Mouse (Mus musculus): ENCODE data around the gene Sec63. TPM values are rescaled to one million over a fixed set of nuclear protein-coding genes. Genes with fewer than 3 reads are reported as not detected.

Gene Sec63
- total RNA-seq, 2 experiments from 2014 or later = 46.2 to 62.8 TPM

DNA sequence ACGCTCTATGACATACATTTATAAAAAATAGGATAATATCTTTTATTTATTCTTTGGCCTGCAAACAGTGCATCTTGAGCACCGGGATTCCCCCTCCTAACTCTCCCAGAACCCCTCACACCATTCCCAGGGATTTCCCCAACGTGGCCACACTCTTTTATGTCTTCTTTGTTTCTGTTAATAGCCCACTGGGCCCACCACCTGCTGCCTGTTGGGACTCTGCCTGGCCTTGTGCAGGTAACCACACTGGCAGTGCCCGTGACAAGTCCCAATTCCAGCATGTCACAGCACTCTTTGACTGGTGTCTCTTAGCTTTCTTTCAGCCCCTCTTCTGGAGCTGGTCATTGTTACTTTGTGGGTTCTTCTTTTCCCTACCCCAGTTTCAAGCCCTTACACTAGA lies 93.5 kb downstream of the Sec63 start:
- DNase-seq (ENCODE audit: extremely low spot score in 1 of 2, low spot score in 2 of 2) = no peak
- TF ChIP-seq CTCF (IDR thresholded peaks at IDR 0.05) = no peak
- Histone ChIP-seq H3K27ac (no peak overlapping the region), H3K4me3 (no peak overlapping the region)
- intact Hi-C loops (cut with DNase I) = no loop called here

DNA sequence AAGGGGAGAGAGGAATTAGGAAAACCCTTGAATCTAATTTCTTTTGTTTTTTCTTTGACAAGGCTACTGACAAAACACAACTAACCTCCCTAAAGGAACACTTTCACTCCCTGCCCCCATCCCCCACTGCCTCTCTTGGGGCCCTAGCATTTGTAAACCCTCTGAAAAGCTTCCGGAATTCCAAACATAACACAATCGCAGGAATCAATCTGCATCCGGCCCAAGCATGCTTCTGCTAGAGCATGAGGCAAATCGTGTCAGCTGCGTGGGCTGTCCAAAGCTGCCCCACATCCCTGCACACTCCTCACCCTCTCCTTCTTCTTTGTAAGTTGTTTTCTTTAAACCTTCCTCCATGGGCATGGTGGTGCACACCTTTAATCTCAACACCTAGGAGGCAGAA lies 94.0 kb downstream of the Sec63 start:
- intact Hi-C loops (cut with DNase I) = no loop called here
- TF ChIP-seq CTCF (IDR thresholded peaks at IDR 0.05) = no peak
- DNase-seq (ENCODE audit: extremely low spot score in 1 of 2, low spot score in 2 of 2) = no peak

DNA sequence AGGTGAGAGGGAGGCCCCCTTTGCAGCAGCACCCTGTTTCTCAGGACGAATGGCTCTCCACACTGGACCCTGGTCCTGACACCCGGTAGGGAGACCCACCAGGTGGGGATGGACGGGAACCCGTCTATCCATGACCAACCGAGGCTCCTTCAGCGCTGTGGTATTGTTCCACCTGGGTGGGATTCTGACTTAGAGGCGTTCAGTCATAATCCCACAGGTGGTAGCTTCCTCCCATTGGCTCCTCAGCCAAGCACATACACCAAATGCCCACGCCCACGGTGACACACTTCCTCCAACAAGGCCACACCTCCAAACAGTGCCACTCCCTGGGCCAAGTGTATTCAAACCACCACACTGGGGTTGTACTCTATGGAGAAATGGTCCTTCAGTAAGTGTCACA lies 95.3 kb downstream of the Sec63 start:
- no peak for TF ChIP-seq CTCF (IDR thresholded peaks at IDR 0.05)
- Histone ChIP-seq H3K27ac (no peak overlapping the region), H3K4me3 (no peak overlapping the region)
- intact Hi-C loops (cut with DNase I) = no loop called here
- DNase-seq (ENCODE audit: extremely low spot score in 1 of 2, low spot score in 2 of 2) = no peak

More for the DNA sequence above, 94.0 kb downstream of the Sec63 start:
- H3K4me3 ChIP-seq = no peak overlapping the region
- H3K27ac ChIP-seq = no peak overlapping the region

DNA sequence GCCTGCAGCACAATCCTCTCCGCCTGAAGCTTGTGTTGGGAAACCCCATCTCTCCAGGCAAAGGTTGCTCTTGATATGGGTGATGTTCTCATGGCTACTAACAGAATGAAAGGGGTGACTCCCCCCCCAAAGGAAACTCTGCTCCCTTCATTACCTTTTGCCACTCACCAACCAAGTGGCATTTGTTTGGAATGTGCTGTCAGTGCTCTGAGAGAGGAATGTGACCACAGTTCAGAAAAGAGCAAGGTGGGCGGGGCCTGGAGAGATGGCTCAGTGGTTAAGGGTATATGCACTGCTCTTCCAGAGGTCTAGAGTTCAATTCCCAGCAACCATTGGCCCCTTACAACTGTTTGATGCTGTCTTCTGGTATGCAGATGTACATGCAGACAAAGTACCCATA lies 95.7 kb downstream of the Sec63 start:
- intact Hi-C loops (cut with DNase I) = no loop called here
- Histone ChIP-seq H3K4me3 (no peak overlapping the region), H3K27ac (no peak overlapping the region)
- no peak for TF ChIP-seq CTCF (IDR thresholded peaks at IDR 0.05)
- DNase-seq (ENCODE audit: extremely low spot score in 1 of 2, low spot score in 2 of 2) = no peak

DNA sequence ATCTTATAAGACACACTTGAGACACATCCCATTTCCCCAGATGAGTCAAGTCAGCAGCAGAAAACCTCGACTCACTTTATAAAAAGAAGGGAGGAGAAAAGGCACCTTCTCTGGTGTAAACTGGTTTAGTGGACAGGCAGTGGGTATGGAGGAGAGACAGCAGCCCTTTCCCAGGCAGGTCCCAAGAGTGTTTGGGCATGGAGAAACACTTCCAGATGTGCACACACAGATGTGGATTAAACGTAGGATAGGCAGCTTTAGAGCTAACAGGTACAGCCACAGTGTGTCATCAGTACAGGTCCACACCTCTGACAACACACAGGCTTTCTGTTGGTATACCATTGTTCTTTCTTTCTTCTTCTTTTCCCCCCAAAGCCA lies 98.5 kb downstream of the Sec63 start:
- intact Hi-C loops (cut with DNase I) = loop anchor here (5.0 kb wide), 2 partner anchors 83 to 277 kb away; partner anchors contain the start of genes Nr2e1 and Ostm1
- Histone ChIP-seq H3K27ac (no peak overlapping the region), H3K4me3 (no peak overlapping the region; the same call in 1 of the 2 replicates)
- DNase-seq (ENCODE audit: extremely low spot score in 1 of 2, low spot score in 2 of 2) = no peak
- no peak for TF ChIP-seq CTCF (IDR thresholded peaks at IDR 0.05)

DNA sequence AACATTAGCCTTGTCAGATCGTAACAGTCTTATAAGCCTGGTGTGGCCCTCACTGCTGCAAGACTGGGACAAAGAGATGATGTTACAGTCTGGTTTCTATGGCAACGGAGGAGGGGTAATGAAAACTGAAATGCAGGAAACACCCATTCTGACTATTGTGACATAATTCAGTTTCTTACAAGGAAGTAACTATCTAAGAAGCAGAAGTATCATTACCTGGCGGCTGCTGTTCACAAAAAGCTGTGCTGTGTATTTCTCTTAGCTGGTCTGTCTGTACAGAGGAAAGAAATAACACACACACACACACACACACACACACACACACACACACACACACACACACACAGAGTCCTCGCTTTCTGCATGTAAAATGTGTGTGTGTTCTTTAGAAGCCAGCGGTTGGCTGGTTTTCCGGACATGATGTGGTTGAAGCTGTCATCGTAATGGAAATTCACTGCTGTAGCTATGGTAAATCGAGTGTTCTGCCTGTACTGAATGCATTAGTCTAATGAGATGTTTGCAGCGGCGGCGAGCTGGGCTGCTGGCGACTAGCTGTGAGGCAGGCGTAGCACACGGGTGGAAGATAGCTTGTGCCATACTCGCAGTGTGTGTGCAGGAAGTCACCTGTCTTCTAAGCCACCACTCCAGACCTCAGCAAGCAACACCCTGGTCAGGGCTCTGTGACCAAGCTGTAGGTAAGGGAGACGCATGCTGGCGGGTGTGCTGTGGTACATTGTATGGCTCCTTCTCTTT lies 99.0 kb downstream of the Sec63 start, which contains the start of gene Scml4:
Gene Scml4, plus strand, starts transcription at position 212 of the 753 bp plus-strand sequence.
- TF ChIP-seq CTCF (IDR thresholded peaks at IDR 0.05) = no peak
- peak within 1 kb of the TSS; percentile 40; the same call in 1 of the 2 replicates for H3K27ac ChIP-seq
- peak within 1 kb of the TSS; percentile 45 for H3K4me3 ChIP-seq
- intact Hi-C loops (cut with DNase I) = loop anchor here (5.0 kb wide), 2 partner anchors 82 to 278 kb away; partner anchors contain the start of genes Nr2e1 and Ostm1
- peak; percentile 23 to 37 for DNase-seq (ENCODE audit: extremely low spot score in 1 of 2, low spot score in 2 of 2)

DNA sequence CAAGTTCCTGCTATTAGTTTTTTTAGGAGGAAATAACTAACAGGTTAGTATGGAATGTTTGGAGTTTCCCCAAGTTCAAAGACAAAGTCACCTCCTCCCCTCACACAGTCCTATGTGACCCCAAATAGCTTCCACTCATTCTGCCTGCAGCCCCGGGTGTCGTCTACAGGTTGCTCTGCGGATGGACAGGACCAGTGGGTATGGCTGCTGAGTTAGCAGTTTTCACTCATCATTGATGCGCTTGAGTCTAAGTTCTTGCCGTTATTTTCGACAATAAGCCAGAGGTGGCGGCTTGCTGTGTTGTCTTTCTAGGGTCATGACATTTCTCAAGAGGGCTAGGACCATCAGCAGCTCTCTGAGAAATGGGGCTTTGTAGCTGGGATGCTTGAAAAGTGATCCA lies 100.2 kb downstream of the Sec63 start:
- DNase-seq (ENCODE audit: extremely low spot score in 1 of 2, low spot score in 2 of 2) = no peak
- no peak for TF ChIP-seq CTCF (IDR thresholded peaks at IDR 0.05)
- no peak overlapping the region for H3K4me3 ChIP-seq
- intact Hi-C loops (cut with DNase I) = loop anchor here (5.0 kb wide), 2 partner anchors 81 to 279 kb away; partner anchors contain the start of genes Nr2e1 and Ostm1
- no peak overlapping the region for H3K27ac ChIP-seq

DNA sequence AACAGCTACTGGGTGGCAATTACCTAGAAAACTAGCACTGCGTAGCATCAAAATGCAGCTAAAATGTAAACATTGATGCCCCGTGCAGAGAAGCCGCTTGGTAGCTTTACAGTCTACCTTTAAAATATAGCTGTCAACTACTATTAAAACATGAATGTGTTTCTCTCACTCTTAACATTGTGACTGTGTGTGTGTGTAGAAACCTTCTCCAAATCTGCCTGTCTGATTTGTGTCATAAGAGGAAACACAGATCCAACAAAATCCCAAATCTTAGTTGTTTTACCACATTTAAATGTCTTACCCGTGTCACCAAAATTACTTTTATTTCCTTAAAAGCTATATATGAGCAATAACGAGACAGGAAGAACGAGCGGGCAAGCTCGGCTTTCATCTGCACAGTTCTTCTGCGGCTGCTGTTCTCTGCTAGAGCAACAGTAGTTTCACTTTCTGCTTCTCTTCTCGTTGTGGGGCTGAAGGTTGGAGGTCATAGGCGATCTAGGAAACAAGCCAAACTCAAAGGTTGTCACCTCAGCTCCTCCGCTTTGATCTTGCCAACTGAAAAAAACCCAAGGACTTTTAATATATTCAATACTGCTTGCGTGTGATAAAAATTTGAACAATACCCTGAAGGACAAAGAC lies 100.9 kb downstream of the Sec63 start:
- Histone ChIP-seq H3K4me3 (peak overlapping the region; percentile 27; the same call in 1 of the 2 replicates), H3K27ac (peak overlapping the region; percentile 11; the same call in 1 of the 2 replicates)
- intact Hi-C loops (cut with DNase I) = loop anchor here (5.0 kb wide), 2 partner anchors 80 to 280 kb away; partner anchors contain the start of genes Nr2e1 and Ostm1
- no peak for DNase-seq (ENCODE audit: extremely low spot score in 1 of 2, low spot score in 2 of 2)
- no peak for TF ChIP-seq CTCF (IDR thresholded peaks at IDR 0.05)

DNA sequence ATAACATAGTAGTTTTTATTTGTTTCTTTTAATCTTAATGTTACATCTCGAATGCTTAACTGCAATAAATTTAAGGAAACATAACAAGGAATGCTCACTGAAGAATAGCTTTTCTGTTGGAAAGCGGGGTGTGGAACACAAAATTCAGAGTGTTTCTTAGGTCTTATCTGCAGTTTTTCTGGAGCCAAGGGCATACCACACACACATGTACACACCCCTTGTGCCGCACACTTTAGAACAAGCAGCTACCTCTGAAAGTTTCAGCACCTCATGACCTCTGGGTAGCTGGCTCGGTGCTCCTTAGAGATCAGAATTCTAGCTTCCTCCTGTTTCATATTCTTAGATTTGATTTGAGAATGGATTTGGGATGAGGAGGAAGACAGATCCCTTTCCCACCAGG lies 101.5 kb downstream of the Sec63 start:
- intact Hi-C loops (cut with DNase I) = loop anchor here (5.0 kb wide), 2 partner anchors 79 to 281 kb away; partner anchors contain the start of genes Nr2e1 and Ostm1
- DNase-seq (ENCODE audit: extremely low spot score in 1 of 2, low spot score in 2 of 2) = no peak
- Histone ChIP-seq H3K4me3 (no peak overlapping the region), H3K27ac (no peak overlapping the region)
- TF ChIP-seq CTCF (IDR thresholded peaks at IDR 0.05) = no peak

DNA sequence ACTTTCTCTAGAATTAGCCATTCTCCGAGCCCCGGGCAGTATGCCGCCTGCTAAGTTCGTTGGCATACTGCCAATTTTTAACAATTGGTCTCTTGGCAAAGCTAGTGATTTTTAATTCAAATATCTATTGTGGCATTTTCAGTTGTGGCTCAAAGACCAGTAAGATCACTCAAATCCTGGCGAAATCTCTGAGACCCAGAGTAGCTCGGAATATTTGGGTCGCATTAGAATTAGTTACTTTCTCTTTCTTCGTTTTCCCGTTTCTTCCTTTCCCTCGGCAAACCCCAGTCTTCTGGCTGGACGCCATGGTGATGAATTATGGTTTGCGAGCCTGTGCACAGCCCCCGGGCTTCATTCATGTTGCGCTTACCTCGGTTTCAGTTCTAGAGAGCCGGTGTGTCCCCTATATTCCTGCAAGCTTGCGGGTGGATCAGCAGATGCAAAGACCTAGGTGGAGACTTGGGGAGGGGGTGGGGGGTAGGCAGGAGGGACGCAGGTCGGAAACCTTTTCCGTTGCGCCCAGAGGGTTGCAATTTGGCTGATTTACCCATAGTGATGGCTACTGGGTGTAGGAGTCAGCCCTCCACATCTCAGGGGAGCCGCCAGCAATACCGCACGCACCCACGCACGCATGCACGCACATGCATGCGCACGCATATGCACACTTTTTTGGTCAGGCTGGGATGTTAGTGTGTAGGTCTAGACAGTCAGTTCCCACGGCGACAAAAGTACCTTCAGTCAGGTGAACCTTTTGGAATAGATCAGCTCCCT lies 102.5 kb downstream of the Sec63 start:
- peak overlapping the region; percentile 59 for H3K27ac ChIP-seq
- intact Hi-C loops (cut with DNase I) = loop anchor here (5.0 kb wide), 2 partner anchors 78 to 282 kb away; partner anchors contain the start of genes Nr2e1 and Ostm1

DNA sequence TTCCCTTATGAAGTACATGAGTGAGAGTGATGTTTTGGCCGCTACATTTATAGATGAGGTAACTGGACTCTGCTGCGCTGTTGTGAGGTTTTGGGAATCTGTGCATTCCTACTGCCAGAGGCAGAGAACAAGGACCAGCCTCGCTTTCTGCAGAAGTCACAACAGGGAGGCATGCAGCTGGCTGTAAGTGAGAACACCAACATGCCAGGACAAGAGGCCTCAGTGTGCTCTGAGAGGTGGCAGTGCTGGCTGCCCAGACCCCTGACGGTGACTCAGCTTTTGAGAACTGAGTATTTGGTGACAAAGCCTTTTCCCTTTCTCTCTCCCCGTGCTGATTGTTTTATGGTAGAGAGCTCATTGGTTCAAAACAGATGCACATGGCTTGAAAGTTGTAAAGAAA lies 103.4 kb downstream of the Sec63 start:
- Histone ChIP-seq H3K4me3 (no peak overlapping the region; the same call in 1 of the 2 replicates), H3K27ac (peak overlapping the region; percentile 59; the same call in 1 of the 2 replicates)
- TF ChIP-seq CTCF (IDR thresholded peaks at IDR 0.05) = no peak
- DNase-seq (ENCODE audit: extremely low spot score in 1 of 2, low spot score in 2 of 2) = no peak
- intact Hi-C loops (cut with DNase I) = loop anchor here (5.0 kb wide), 2 partner anchors 78 to 282 kb away; partner anchors contain the start of genes Nr2e1 and Ostm1

More for the DNA sequence above, 102.5 kb downstream of the Sec63 start:
- H3K4me3 ChIP-seq = peak overlapping the region; percentile 46
- no peak for TF ChIP-seq CTCF (IDR thresholded peaks at IDR 0.05)
- peak; percentile 64 to 69 for DNase-seq (ENCODE audit: extremely low spot score in 1 of 2, low spot score in 2 of 2)

Measured in left cerebral cortex, adult 2 months (tissue).